Mouse (Mus musculus) midbrain, embryonic 12.5 days (tissue): ENCODE measurements around the gene Zfp777. TPM values are rescaled to one million over a fixed set of nuclear protein-coding genes. Genes with fewer than 3 reads are reported as not detected.
A peak's percentile ranks its signal among the peaks of the same experiment; 100 is the strongest.

Experiments
- ATAC-seq: fragments of 200-750 bp; cut with Nextera tagmentation; 2 replicates; pipeline ENCODE4 v1.8.0; 2017; ENCODE audit warnings: low read depth, moderate TSS enrichment, moderate library complexity; ENCODE audit not compliant: low FRiP score
- H3K27ac ChIP-seq: fragments of 300-500 bp; sonication (generic); replicated peaks from 2 replicates; pipeline ENCODE4 v1.5.1; 2016; ENCODE audit warnings: mild to moderate bottlenecking
- H3K27me3 ChIP-seq: fragments of 300-500 bp; sonication (generic); 2 replicates; pipeline ENCODE4 v1.6.1; 2016; ENCODE audit warnings: mild to moderate bottlenecking
- H3K36me3 ChIP-seq: fragments of 300-500 bp; sonication (generic); 2 replicates; pipeline ENCODE4 v1.6.1; 2016
- H3K4me1 ChIP-seq: fragments of 300-500 bp; sonication (generic); 2 replicates; pipeline ENCODE4 v1.6.1; 2016
- H3K4me2 ChIP-seq: fragments of 300-500 bp; sonication (generic); replicated peaks from 2 replicates; pipeline ENCODE4 v1.6.1; 2016; ENCODE audit warnings: mild to moderate bottlenecking, moderate library complexity
- H3K4me3 ChIP-seq: fragments of 300-500 bp; sonication (generic); 2 replicates; pipeline ENCODE4 v1.5.1; 2016; ENCODE audit warnings: mild to moderate bottlenecking
- H3K9ac ChIP-seq: fragments of 300-500 bp; sonication (generic); replicated peaks from 2 replicates; pipeline ENCODE4 v1.6.1; 2016; ENCODE audit warnings: mild to moderate bottlenecking, moderate library complexity
- H3K9me3 ChIP-seq: fragments of 300-500 bp; sonication (generic); 2 replicates; pipeline ENCODE4 v1.6.1; 2016; ENCODE audit warnings: mild to moderate bottlenecking
- WGBS: fragments of 180-500 bp; shearing (Covaris S2); methylation state at CpG from one replicate; pipeline ENCODE4 v1.1.7; 2016; 5-methylcytosine and 5-hydroxymethylcytosine counted together
- polyA plus RNA-seq: library from polyadenylated mRNA; unstranded; fragments of >200 nt; fragmentation: Nextera tagmentation; extraction: Ambion mirVana; gene quantifications from 2 replicates; pipeline ENCODE4 v1.2.1, GENCODE M21; 2016

Gene Zfp777
- polyA plus RNA-seq: 11.7 and 14.0 TPM in 2 replicates

GRCm38 (mm10) chr6:48048426-48049272, at the start of gene Zfp777:
Gene Zfp777, minus strand, starts transcription at chr6:48048911.
- H3K36me3 ChIP-seq: peaks cover 10% of the 10 kb centered on the region
- H3K4me3 ChIP-seq: peak within 1 kb of the TSS; percentile 90
- H3K27me3 ChIP-seq: no peaks in the 10 kb centered on the region
- H3K4me2 ChIP-seq: peak within 1 kb of the TSS; percentile 75
- peaks cover 11% of the 10 kb centered on the region for H3K4me1 ChIP-seq
- ATAC-seq: peak; percentile 91
- H3K9me3 ChIP-seq: no peaks in the 10 kb centered on the region
- WGBS: 1% methylated on average over 59 of the region's 82 CpGs
- H3K9ac ChIP-seq: peak within 1 kb of the TSS; percentile 92
- H3K27ac ChIP-seq: peak within 1 kb of the TSS; percentile 92

- no peak overlapping the region for H3K27ac ChIP-seq
- no peak overlapping the region for H3K9ac ChIP-seq
- no peaks in the 10 kb centered on the region for H3K27me3 ChIP-seq
- 45% methylated on average over 14 of the region's 14 CpGs for WGBS
- no peaks in the 10 kb centered on the region for H3K9me3 ChIP-seq
- peaks cover 11% of the 10 kb centered on the region for H3K4me1 ChIP-seq
- H3K4me2 ChIP-seq: peak overlapping the region; percentile 73
- ATAC-seq: no peak; the same call in 1 of the 2 replicates
- peak overlapping the region; percentile 96 for H3K4me3 ChIP-seq
- H3K36me3 ChIP-seq: peaks cover 14% of the 10 kb centered on the region
Observed at GRCm38 (mm10) chr6:48086957-48087715, 38.4 kb upstream of the Zfp777 start.

DNA sequence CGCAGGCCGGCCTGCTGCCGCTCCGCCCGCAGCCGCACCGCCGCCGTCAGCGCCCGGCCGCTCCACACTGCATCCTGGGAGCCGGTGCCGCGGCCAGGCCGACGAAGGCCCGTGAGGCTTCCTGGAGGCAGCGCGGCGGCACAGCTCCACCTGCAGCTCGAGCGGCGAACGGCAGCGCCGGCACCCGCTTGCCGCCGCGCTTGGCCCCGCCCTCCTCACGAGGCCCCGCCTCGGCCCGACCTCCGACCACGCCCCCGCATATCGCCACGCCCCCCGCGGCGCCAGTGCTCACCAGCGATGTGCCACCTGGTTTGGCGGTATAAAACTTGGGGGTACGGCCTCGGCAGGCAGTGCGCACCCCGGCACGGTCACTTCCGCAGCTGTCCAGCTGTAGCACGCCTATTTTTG, 37.8 kb upstream of the Zfp777 start, which contains the start of gene Zfp746:
Zfp746 (minus strand) TSS at position 123 of the 408 bp plus-strand sequence.
- Histone ChIP-seq H3K4me3 (peak within 1 kb of the TSS; percentile 96), H3K27ac (peak within 1 kb of the TSS; percentile 94), H3K9me3 (no peaks in the 10 kb centered on the region), H3K36me3 (peaks cover 21% of the 10 kb centered on the region), H3K4me2 (peak within 1 kb of the TSS; percentile 73), H3K9ac (peak within 1 kb of the TSS; percentile 97), H3K27me3 (no peaks in the 10 kb centered on the region), H3K4me1 (peaks cover 11% of the 10 kb centered on the region)
- WGBS: 0% methylated on average over 48 of the region's 53 CpGs
- peak; percentile 95 for ATAC-seq

GRCm38 (mm10) chr6:48085521-48086404, 37.1 kb upstream of the Zfp777 start:
- Histone ChIP-seq H3K9me3 (no peaks in the 10 kb centered on the region), H3K4me3 (peak overlapping the region; percentile 96), H3K27ac (peak overlapping the region; percentile 94), H3K4me2 (peak overlapping the region; percentile 73), H3K4me1 (peaks cover 11% of the 10 kb centered on the region), H3K9ac (peak overlapping the region; percentile 97), H3K36me3 (peaks cover 28% of the 10 kb centered on the region), H3K27me3 (no peaks in the 10 kb centered on the region)
- 4% methylated on average over 45 of the region's 72 CpGs for WGBS
- peak; percentile 92 for ATAC-seq

DNA sequence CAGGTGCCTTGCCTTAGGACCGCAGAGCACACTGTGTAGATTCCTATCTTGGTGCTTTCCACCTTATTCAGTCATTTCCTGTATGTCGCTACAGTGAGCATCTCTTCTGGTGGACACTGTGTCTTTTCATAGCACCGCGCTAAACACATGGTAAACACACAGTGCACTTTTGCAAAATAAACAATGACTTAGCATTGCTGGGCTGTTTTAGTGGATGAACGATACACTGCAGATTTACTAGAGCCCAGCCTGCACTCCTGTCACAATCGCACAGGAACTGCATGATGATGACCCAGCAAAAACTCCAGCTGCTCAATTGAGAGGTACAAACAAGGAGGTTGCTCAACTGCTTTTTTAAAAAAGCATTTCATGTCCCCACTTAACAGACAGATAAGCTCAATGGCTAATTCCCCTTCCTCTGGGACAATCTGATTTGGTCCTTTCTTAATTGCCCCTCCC, 35.1 kb upstream of the Zfp777 start:
- WGBS: 95% methylated on average over 6 of the region's 6 CpGs
- Histone ChIP-seq H3K27ac (no peak overlapping the region), H3K27me3 (no peaks in the 10 kb centered on the region), H3K9me3 (no peaks in the 10 kb centered on the region), H3K36me3 (peaks cover 47% of the 10 kb centered on the region), H3K9ac (no peak overlapping the region), H3K4me3 (no peak overlapping the region), H3K4me1 (peaks cover 11% of the 10 kb centered on the region), H3K4me2 (no peak overlapping the region)
- ATAC-seq: no peak

DNA sequence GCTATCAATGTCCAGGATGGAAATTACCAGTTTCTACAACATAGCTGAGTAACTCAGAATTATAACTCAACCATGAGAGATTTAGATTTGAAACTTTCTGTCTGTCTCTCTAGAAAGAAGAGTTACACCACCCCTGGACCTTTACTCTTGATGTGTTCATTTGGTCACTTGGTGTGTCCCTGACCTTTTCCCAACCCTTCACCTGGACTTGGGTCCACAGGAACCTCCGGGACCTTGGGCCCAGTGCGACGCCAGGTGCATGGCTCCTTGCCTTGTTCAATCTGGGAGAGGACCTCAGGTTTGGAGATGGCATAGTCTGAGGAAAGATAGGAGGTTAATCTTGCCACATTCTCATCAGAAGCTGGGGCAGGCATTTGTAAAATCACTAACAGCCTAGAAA, 33.2 kb upstream of the Zfp777 start:
- Histone ChIP-seq H3K9ac (no peak overlapping the region), H3K4me1 (peaks cover 11% of the 10 kb centered on the region), H3K27ac (no peak overlapping the region), H3K27me3 (no peaks in the 10 kb centered on the region), H3K9me3 (no peaks in the 10 kb centered on the region), H3K36me3 (peaks cover 64% of the 10 kb centered on the region), H3K4me3 (no peak overlapping the region), H3K4me2 (no peak overlapping the region)
- no peak for ATAC-seq
- 94% methylated on average over 3 of the region's 3 CpGs for WGBS

GRCm38 (mm10) chr6:48081021-48081420, 32.3 kb upstream of the Zfp777 start:
- no peak overlapping the region for H3K4me2 ChIP-seq
- ATAC-seq: no peak
- no peaks in the 10 kb centered on the region for H3K27me3 ChIP-seq
- no peak overlapping the region for H3K27ac ChIP-seq
- peaks cover 11% of the 10 kb centered on the region for H3K4me1 ChIP-seq
- no peaks in the 10 kb centered on the region for H3K9me3 ChIP-seq
- H3K36me3 ChIP-seq: peaks cover 72% of the 10 kb centered on the region
- H3K4me3 ChIP-seq: no peak overlapping the region
- no peak overlapping the region for H3K9ac ChIP-seq
- WGBS: 94% methylated on average over 5 of the region's 5 CpGs

GRCm38 (mm10) chr6:48073316-48073715, 24.6 kb upstream of the Zfp777 start:
- H3K4me2 ChIP-seq: no peak overlapping the region
- no peaks in the 10 kb centered on the region for H3K9me3 ChIP-seq
- H3K27ac ChIP-seq: no peak overlapping the region
- H3K36me3 ChIP-seq: peaks cover 55% of the 10 kb centered on the region
- no peak for ATAC-seq
- H3K4me1 ChIP-seq: no peaks in the 10 kb centered on the region
- H3K9ac ChIP-seq: no peak overlapping the region
- H3K27me3 ChIP-seq: no peaks in the 10 kb centered on the region
- no peak overlapping the region for H3K4me3 ChIP-seq
- 85% methylated on average over 5 of the region's 5 CpGs for WGBS

GRCm38 (mm10) chr6:48067492-48067891, 18.8 kb upstream of the Zfp777 start:
- WGBS: 91% methylated on average over 3 of the region's 3 CpGs
- Histone ChIP-seq H3K36me3 (peaks cover 65% of the 10 kb centered on the region), H3K4me2 (no peak overlapping the region), H3K9ac (no peak overlapping the region), H3K4me1 (no peaks in the 10 kb centered on the region), H3K9me3 (no peaks in the 10 kb centered on the region), H3K27me3 (no peaks in the 10 kb centered on the region), H3K27ac (no peak overlapping the region), H3K4me3 (no peak overlapping the region)
- no peak for ATAC-seq

DNA sequence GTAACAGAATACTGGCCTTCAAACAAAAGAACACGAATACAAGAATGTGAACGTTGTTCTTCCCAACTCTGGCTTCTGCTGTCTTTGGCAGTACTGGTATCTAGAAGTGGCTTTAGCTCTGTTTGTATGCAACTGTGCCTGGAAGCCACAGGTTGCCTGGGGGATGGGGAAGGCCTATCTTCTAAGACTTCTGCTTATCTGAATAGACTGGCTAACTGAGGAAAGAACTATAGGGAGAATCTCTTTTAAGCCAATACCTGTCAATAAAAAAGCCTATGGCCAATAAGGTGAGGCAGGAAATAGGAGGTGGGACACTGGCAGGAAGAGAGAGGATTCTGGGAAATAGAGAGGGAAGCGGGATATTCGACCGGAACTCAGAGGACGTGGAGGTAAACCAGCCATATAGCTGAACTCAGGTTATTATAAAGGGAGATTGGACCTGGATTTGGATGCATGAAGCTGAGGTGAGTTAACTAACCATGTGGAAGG, 16.9 kb upstream of the Zfp777 start:
- Histone ChIP-seq H3K27me3 (no peaks in the 10 kb centered on the region), H3K9me3 (no peaks in the 10 kb centered on the region), H3K4me3 (no peak overlapping the region), H3K9ac (no peak overlapping the region), H3K4me1 (no peaks in the 10 kb centered on the region), H3K27ac (no peak overlapping the region), H3K36me3 (peaks cover 77% of the 10 kb centered on the region), H3K4me2 (no peak overlapping the region)
- no peak for ATAC-seq
- 96% methylated on average over 6 of the region's 6 CpGs for WGBS

- Histone ChIP-seq H3K4me2 (no peak overlapping the region), H3K4me1 (no peaks in the 10 kb centered on the region), H3K9ac (no peak overlapping the region), H3K4me3 (no peak overlapping the region), H3K9me3 (no peaks in the 10 kb centered on the region), H3K36me3 (peaks cover 77% of the 10 kb centered on the region), H3K27ac (no peak overlapping the region), H3K27me3 (no peaks in the 10 kb centered on the region)
- ATAC-seq: no peak
- 94% methylated on average over 14 of the region's 14 CpGs for WGBS
Observed at GRCm38 (mm10) chr6:48064451-48064850, 15.7 kb upstream of the Zfp777 start.
